Mouse (Mus musculus) kidney, embryonic 15.5 days (tissue): ENCODE results near the gene Amz1. TPM values are rescaled to one million over a fixed set of nuclear protein-coding genes. Genes with fewer than 3 reads are reported as not detected.

Source experiments
- ATAC-seq: fragments of 200-750 bp; cut with Nextera tagmentation; replicated peaks from 2 replicates; pipeline ENCODE4 v1.8.0; 2017; ENCODE audit warnings: moderate TSS enrichment; ENCODE audit not compliant: low FRiP score
- H3K27ac ChIP-seq: fragments of 300-500 bp; sonication (generic); 2 replicates; pipeline ENCODE4 v1.5.1; 2015; ENCODE audit warnings: mild to moderate bottlenecking, inconsistent platforms
- H3K27me3 ChIP-seq: fragments of 300-500 bp; sonication (generic); 2 replicates; pipeline ENCODE4 v1.6.1; 2015; ENCODE audit warnings: inconsistent platforms
- H3K36me3 ChIP-seq: fragments of 300-500 bp; sonication (generic); 2 replicates; pipeline ENCODE4 v1.6.1; 2015; ENCODE audit warnings: inconsistent platforms
- H3K4me1 ChIP-seq: fragments of 300-500 bp; sonication (generic); 2 replicates; pipeline ENCODE4 v1.6.1; 2015; ENCODE audit warnings: inconsistent platforms
- H3K4me2 ChIP-seq: fragments of 300-500 bp; sonication (generic); 2 replicates; pipeline ENCODE4 v1.6.1; 2015; ENCODE audit warnings: moderate library complexity, mild to moderate bottlenecking, inconsistent platforms
- H3K4me3 ChIP-seq: fragments of 300-500 bp; sonication (generic); replicated peaks from 2 replicates; pipeline ENCODE4 v1.5.1; 2015; ENCODE audit warnings: mild to moderate bottlenecking, inconsistent platforms
- H3K9ac ChIP-seq: fragments of 300-500 bp; sonication (generic); 2 replicates; pipeline ENCODE4 v1.6.1; 2015; ENCODE audit warnings: mild to moderate bottlenecking, inconsistent platforms
- H3K9me3 ChIP-seq: fragments of 300-500 bp; sonication (generic); replicated peaks from 2 replicates; pipeline ENCODE4 v1.6.1; 2016; ENCODE audit warnings: inconsistent platforms
- WGBS: fragments of 180-500 bp; shearing (Covaris S2); methylation state at CpG from one replicate; pipeline ENCODE4 v1.1.7; 2015; ENCODE audit warnings: mixed read lengths; 5-methylcytosine and 5-hydroxymethylcytosine counted together
- polyA plus RNA-seq: library from polyadenylated mRNA; unstranded; fragments of >200 nt; fragmentation: Nextera tagmentation; extraction: Ambion mirVana; gene quantifications from 2 replicates; pipeline ENCODE4 v1.2.1, GENCODE M21; 2015

Amz1 gene
- 2.1 TPM in 2 replicates for polyA plus RNA-seq

DNA sequence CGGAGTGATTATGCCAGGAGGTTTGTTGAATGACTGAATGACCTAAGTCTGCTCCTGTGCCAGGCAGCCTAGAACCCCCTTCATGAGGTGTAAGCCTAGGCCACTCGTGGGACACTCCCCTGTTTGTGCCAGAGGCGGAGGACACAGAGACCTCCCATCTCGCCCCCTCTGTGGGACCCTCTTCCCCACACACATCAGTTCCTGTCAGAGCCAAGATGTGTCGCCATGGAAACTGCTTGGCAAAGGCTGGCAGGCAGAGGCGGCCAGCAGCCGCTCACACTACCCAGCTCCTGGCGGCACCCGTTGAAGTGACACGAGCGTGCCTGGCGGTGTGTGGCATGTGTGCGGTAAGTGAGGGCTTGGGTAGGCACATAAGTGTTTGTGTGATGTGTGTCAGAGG is at the start of gene Amz1:
TSS of gene Amz1 (plus strand) at position 306 of the 400 bp plus-strand sequence.
- Histone ChIP-seq H3K9ac (no peak within 1 kb of the TSS), H3K36me3 (peaks cover 10% of the 10 kb centered on the region), H3K4me3 (no peak within 1 kb of the TSS), H3K4me1 (no peaks in the 10 kb centered on the region), H3K9me3 (no peaks in the 10 kb centered on the region), H3K4me2 (no peak within 1 kb of the TSS), H3K27ac (no peak within 1 kb of the TSS), H3K27me3 (no peaks in the 10 kb centered on the region)
- 79% methylated on average over 13 of the region's 13 CpGs for WGBS
- ATAC-seq = no peak

DNA sequence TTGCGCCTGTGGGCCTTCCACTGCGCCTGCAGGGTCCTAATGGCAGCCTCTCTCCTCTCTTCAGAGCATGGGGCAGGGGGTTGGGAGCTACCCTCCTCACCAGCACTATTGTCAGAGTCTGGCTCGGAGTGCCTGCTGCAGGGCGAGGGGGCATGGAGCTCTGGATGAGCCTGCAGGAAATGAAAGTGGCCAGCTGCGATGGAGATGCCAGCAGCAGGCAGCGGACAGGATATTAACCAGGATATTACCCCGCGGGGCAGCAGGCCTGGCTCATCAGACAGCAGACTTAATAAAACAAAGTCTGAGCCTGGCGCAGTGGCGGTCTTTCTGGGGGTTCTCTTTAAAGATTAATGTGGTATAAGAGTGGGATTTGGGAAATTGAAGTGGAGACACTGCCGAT is 48.8 kb upstream of the Amz1 start:
- Histone ChIP-seq H3K36me3 (peaks cover 88% of the 10 kb centered on the region), H3K4me2 (no peak overlapping the region), H3K4me3 (no peak overlapping the region), H3K9ac (no peak overlapping the region), H3K4me1 (no peaks in the 10 kb centered on the region), H3K27ac (no peak overlapping the region), H3K27me3 (no peaks in the 10 kb centered on the region), H3K9me3 (no peaks in the 10 kb centered on the region)
- ATAC-seq = no peak
- WGBS = 81% methylated on average over 11 of the region's 11 CpGs

DNA sequence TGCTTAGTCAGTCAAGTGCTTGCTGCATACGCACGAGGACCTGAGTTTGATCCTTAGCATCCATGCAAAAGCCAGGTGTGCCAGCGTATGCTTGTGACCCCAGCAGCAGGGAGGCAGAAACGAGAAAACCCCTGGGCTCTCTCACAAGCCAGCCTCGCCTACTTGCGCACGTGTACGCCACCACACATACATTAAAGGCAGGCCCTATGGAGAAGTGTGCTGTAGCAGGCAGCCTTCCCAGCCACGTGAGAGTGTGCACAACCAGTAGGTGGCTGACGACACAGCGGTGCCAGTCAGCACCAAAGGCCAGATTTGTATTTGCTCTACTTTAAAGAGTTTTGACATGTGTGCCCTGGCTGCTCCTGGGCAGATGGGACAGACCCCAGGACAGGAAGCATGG is 48.3 kb upstream of the Amz1 start:
- WGBS = 90% methylated on average over 11 of the region's 11 CpGs
- Histone ChIP-seq H3K27ac (no peak overlapping the region), H3K27me3 (no peaks in the 10 kb centered on the region), H3K9ac (no peak overlapping the region), H3K36me3 (peaks cover 82% of the 10 kb centered on the region), H3K4me3 (no peak overlapping the region), H3K9me3 (no peaks in the 10 kb centered on the region), H3K4me2 (no peak overlapping the region), H3K4me1 (no peaks in the 10 kb centered on the region)
- no peak for ATAC-seq

GRCm38 (mm10) chr5:140677137-140677536 is 46.8 kb upstream of the Amz1 start:
- no peak overlapping the region for H3K4me2 ChIP-seq
- H3K27me3 ChIP-seq = no peaks in the 10 kb centered on the region
- 80% methylated on average over 6 of the region's 6 CpGs for WGBS
- H3K9me3 ChIP-seq = no peaks in the 10 kb centered on the region
- no peak overlapping the region for H3K27ac ChIP-seq
- no peaks in the 10 kb centered on the region for H3K4me1 ChIP-seq
- no peak overlapping the region for H3K9ac ChIP-seq
- no peak for ATAC-seq
- H3K36me3 ChIP-seq = peaks cover 74% of the 10 kb centered on the region
- no peak overlapping the region for H3K4me3 ChIP-seq

- H3K9me3 ChIP-seq = no peaks in the 10 kb centered on the region
- ATAC-seq = no peak
- peaks cover 67% of the 10 kb centered on the region for H3K36me3 ChIP-seq
- H3K9ac ChIP-seq = no peak overlapping the region
- H3K27me3 ChIP-seq = no peaks in the 10 kb centered on the region
- H3K4me3 ChIP-seq = no peak overlapping the region
- 94% methylated on average over 6 of the region's 6 CpGs for WGBS
- no peaks in the 10 kb centered on the region for H3K4me1 ChIP-seq
- H3K27ac ChIP-seq = no peak overlapping the region
- H3K4me2 ChIP-seq = no peak overlapping the region
Observed at GRCm38 (mm10) chr5:140680051-140680450, 43.9 kb upstream of the Amz1 start.

DNA sequence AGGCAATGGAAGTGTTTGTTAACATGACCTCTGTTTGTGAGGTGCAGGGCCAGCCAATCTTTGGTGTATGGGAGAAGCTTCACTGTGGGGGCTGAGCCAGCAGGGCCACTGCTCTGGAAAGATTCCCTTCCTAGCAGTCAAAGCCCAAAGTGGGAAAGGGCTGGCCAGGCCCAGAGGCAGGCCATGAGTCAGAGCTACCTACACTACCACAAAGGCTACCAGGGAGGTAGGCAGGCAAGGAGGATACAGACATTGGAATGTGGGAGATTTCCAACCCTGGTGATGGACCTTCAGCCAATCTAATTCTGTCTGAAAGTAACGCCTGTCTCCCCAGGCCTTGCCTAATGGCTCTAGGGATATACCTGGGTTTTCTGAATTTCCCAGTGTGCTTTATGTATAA is 43.0 kb upstream of the Amz1 start:
- no peaks in the 10 kb centered on the region for H3K27me3 ChIP-seq
- no peak overlapping the region for H3K9ac ChIP-seq
- WGBS = 90% methylated on average over 1 of the region's 1 CpGs
- ATAC-seq = no peak
- no peaks in the 10 kb centered on the region for H3K9me3 ChIP-seq
- no peak overlapping the region for H3K4me3 ChIP-seq
- no peak overlapping the region for H3K4me2 ChIP-seq
- no peaks in the 10 kb centered on the region for H3K4me1 ChIP-seq
- no peak overlapping the region for H3K27ac ChIP-seq
- peaks cover 66% of the 10 kb centered on the region for H3K36me3 ChIP-seq

DNA sequence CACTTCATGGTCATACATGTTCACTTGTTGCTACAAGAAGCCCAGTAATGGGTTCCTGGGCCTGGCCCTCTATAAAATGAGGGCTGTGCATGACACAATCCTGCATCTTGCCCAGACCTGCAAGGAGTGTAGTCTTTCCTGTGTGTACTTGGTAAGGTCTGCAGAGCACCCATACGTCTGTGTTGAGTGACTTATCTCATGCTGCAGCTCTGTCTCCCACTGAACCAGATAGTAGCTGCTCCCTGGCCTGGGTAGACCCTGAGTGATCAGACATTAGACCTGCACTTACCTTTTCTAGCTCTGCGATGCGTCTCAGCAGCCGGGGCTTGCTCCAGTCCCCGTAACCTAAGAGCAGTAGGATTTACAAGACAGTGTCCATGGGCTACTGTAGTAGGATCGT is 41.8 kb upstream of the Amz1 start:
- H3K9me3 ChIP-seq = no peaks in the 10 kb centered on the region
- H3K9ac ChIP-seq = no peak overlapping the region
- H3K4me3 ChIP-seq = no peak overlapping the region
- no peaks in the 10 kb centered on the region for H3K4me1 ChIP-seq
- no peak for ATAC-seq
- H3K27me3 ChIP-seq = no peaks in the 10 kb centered on the region
- peaks cover 66% of the 10 kb centered on the region for H3K36me3 ChIP-seq
- H3K27ac ChIP-seq = no peak overlapping the region
- WGBS = 94% methylated on average over 6 of the region's 6 CpGs
- H3K4me2 ChIP-seq = no peak overlapping the region

- no peak for ATAC-seq
- H3K9me3 ChIP-seq = no peaks in the 10 kb centered on the region
- H3K4me3 ChIP-seq = no peak overlapping the region
- no peaks in the 10 kb centered on the region for H3K4me1 ChIP-seq
- 65% methylated on average over 16 of the region's 16 CpGs for WGBS
- H3K4me2 ChIP-seq = no peak overlapping the region
- H3K27me3 ChIP-seq = no peaks in the 10 kb centered on the region
- no peak overlapping the region for H3K27ac ChIP-seq
- H3K36me3 ChIP-seq = peaks cover 64% of the 10 kb centered on the region
- H3K9ac ChIP-seq = no peak overlapping the region
Observed at GRCm38 (mm10) chr5:140684343-140685148, 39.4 kb upstream of the Amz1 start.

- WGBS = 57% methylated on average over 3 of the region's 3 CpGs
- Histone ChIP-seq H3K27me3 (no peaks in the 10 kb centered on the region), H3K9me3 (no peaks in the 10 kb centered on the region), H3K9ac (no peak overlapping the region), H3K27ac (no peak overlapping the region), H3K4me1 (no peaks in the 10 kb centered on the region), H3K36me3 (peaks cover 83% of the 10 kb centered on the region), H3K4me2 (no peak overlapping the region), H3K4me3 (no peak overlapping the region)
- no peak for ATAC-seq
Observed at GRCm38 (mm10) chr5:140688434-140688833, 35.5 kb upstream of the Amz1 start.

GRCm38 (mm10) chr5:140695987-140696386 is 27.9 kb upstream of the Amz1 start:
- no peak overlapping the region for H3K4me2 ChIP-seq
- no peaks in the 10 kb centered on the region for H3K9me3 ChIP-seq
- no peak overlapping the region for H3K27ac ChIP-seq
- no peaks in the 10 kb centered on the region for H3K27me3 ChIP-seq
- no peak overlapping the region for H3K9ac ChIP-seq
- peaks cover 79% of the 10 kb centered on the region for H3K36me3 ChIP-seq
- H3K4me3 ChIP-seq = no peak overlapping the region
- 88% methylated on average over 7 of the region's 7 CpGs for WGBS
- H3K4me1 ChIP-seq = peaks cover 11% of the 10 kb centered on the region
- ATAC-seq = no peak

GRCm38 (mm10) chr5:140699776-140700175 is 24.2 kb upstream of the Amz1 start:
- no peak overlapping the region for H3K4me2 ChIP-seq
- WGBS = 80% methylated on average over 9 of the region's 9 CpGs

DNA sequence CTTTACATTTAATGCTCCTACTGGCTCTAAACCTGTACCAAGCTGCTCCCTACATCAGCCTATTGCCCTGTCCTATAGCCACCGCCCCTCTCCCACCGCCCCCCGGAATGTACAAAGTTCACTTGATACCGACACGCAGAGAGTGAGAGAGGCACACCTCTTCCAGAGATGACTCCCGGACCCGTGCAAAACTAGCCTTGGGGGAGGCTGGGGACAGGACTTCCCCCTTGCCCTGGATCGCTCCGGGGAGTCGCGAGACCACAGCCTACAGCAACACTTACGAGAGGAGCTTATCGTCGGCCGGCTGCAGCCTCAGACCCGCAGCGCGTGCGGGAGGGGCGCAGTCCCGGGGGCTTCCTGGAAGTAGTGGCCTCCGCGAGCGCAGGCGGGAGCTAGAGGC is 22.3 kb upstream of the Amz1 start:
- no peaks in the 10 kb centered on the region for H3K9me3 ChIP-seq
- peak; percentile 6 for ATAC-seq
- H3K4me1 ChIP-seq = peaks cover 48% of the 10 kb centered on the region
- peak overlapping the region; percentile 95 for H3K27ac ChIP-seq
- H3K4me2 ChIP-seq = peak overlapping the region; percentile 84
- WGBS = under 1% methylated on average over 25 of the region's 25 CpGs
- H3K9ac ChIP-seq = peak overlapping the region; percentile 84
- peak overlapping the region; percentile 71 for H3K4me3 ChIP-seq
- H3K27me3 ChIP-seq = no peaks in the 10 kb centered on the region
- H3K36me3 ChIP-seq = peaks cover 29% of the 10 kb centered on the region

More at GRCm38 (mm10) chr5:140699776-140700175, 24.2 kb upstream of the Amz1 start:
- H3K27ac ChIP-seq = no peak overlapping the region
- no peaks in the 10 kb centered on the region for H3K27me3 ChIP-seq
- no peaks in the 10 kb centered on the region for H3K9me3 ChIP-seq
- no peak overlapping the region for H3K9ac ChIP-seq
- H3K4me3 ChIP-seq = no peak overlapping the region
- no peak for ATAC-seq
- H3K36me3 ChIP-seq = peaks cover 43% of the 10 kb centered on the region
- H3K4me1 ChIP-seq = peaks cover 35% of the 10 kb centered on the region

- H3K9ac ChIP-seq = peak within 1 kb of the TSS; percentile 84
- peak within 1 kb of the TSS; percentile 95 for H3K27ac ChIP-seq
- peaks cover 48% of the 10 kb centered on the region for H3K4me1 ChIP-seq
- 1% methylated on average over 33 of the region's 33 CpGs for WGBS
- H3K9me3 ChIP-seq = no peaks in the 10 kb centered on the region
- ATAC-seq = peak; percentile 64
- peak within 1 kb of the TSS; percentile 71 for H3K4me3 ChIP-seq
- H3K4me2 ChIP-seq = peak within 1 kb of the TSS; percentile 84
- peaks cover 26% of the 10 kb centered on the region for H3K36me3 ChIP-seq
- no peaks in the 10 kb centered on the region for H3K27me3 ChIP-seq
Observed at GRCm38 (mm10) chr5:140702103-140702513, 21.8 kb upstream of the Amz1 start, which contains the start of gene Iqce. Gene Iqce (minus strand): TSS chr5:140702378.
